In genomic region chr3:55213785-55214184, GRCm38 (mm10) we compare ENCODE assay signal across 16 mouse cellular contexts. TPM values are rescaled to one million over a fixed set of nuclear protein-coding genes. Genes with fewer than 3 reads are reported as not detected.
A peak's percentile ranks its signal among the peaks of the same experiment; 100 is the strongest.
DNase-seq lines count a peak whose midpoint lies in the region; ATAC-seq and TF ChIP-seq lines count a peak whose summit lies in the region.
"Had no signal": no experiment of that assay in that cellular context is flagged by ENCODE, and none has a peak within 500 bp of the region (broad histone marks: within the 10 kb centered on the region; RNA-seq: fewer than 3 reads in every experiment).

No protein-coding gene starts in this region.

- H3K27ac ChIP-seq in forebrain, embryonic 12.5 days: 0 out of 2 replicates have a peak overlapping the region, but pooled peaks have one; percentile 11
- H3K27ac ChIP-seq in forebrain, embryonic 11.5 days (ENCODE audit: low read depth, low read length): no peak overlapping the region
- peak overlapping the region; percentile 66; the same call in 1 of the 2 replicates for H3K27ac ChIP-seq in hindbrain, embryonic 13.5 days
- no peak overlapping the region for H3K27ac ChIP-seq in hindbrain, postnatal 0 days
- peak overlapping the region; percentile 96 for H3K27ac ChIP-seq in embryonic fibroblast, embryonic 13.5 days (ENCODE audit: insufficient read depth, low read length)
- H3K27ac ChIP-seq: layer of hippocampus, adult 2 months; liver, embryonic 15.5 days; macrophage had no signal

- no peak overlapping the region for H3K9ac ChIP-seq in forebrain, embryonic 12.5 days
- no peak overlapping the region for H3K9ac ChIP-seq in forebrain, embryonic 11.5 days (ENCODE audit: low read length)
- H3K9ac ChIP-seq in hindbrain, embryonic 13.5 days: no peak overlapping the region
- H3K9ac ChIP-seq in hindbrain, postnatal 0 days (replicated peaks; ENCODE audit: low read length): no peak overlapping the region
- H3K9ac ChIP-seq: liver, embryonic 15.5 days had no signal

- DNase-seq in forebrain, embryonic 11.5 days (ENCODE audit: low spot score): no peak
- no peak for DNase-seq in hindbrain, postnatal 0 days (ENCODE audit: low spot score)
- DNase-seq in 3T3-L1 (ENCODE audit: low read depth, low spot score): peak; percentile 78
- DNase-seq in urinary bladder, postnatal 10 days (ENCODE audit: low spot score): no peak
- DNase-seq: cerebellum, adult 18-20 months; kidney, adult 11 months had no signal

- TF ChIP-seq CTCF in hindbrain, postnatal 0 days (IDR thresholded peaks at IDR 0.05; ENCODE audit: low read depth): no peak
- TF ChIP-seq CTCF in embryonic fibroblast, embryonic 13.5 days (IDR thresholded peaks at IDR 0.05; ENCODE audit: borderline replicate concordance, insufficient read depth, low read length): no peak

- H3K36me3 ChIP-seq in forebrain, embryonic 12.5 days (replicated peaks): no peaks in the 10 kb centered on the region
- no peaks in the 10 kb centered on the region for H3K36me3 ChIP-seq in forebrain, embryonic 11.5 days (ENCODE audit: control insufficient read depth, insufficient read depth, low read length)
- H3K36me3 ChIP-seq in hindbrain, embryonic 13.5 days: no peaks in the 10 kb centered on the region
- no peaks in the 10 kb centered on the region for H3K36me3 ChIP-seq in hindbrain, postnatal 0 days (ENCODE audit: insufficient read depth, low read length)
- H3K36me3 ChIP-seq: G1E; liver, embryonic 15.5 days had no signal

- no peak overlapping the region for H3K4me3 ChIP-seq in forebrain, embryonic 12.5 days (replicated peaks)
- no peak overlapping the region for H3K4me3 ChIP-seq in forebrain, embryonic 11.5 days (ENCODE audit: low read depth, low read length)
- H3K4me3 ChIP-seq in hindbrain, embryonic 13.5 days: no peak overlapping the region
- H3K4me3 ChIP-seq in hindbrain, postnatal 0 days (ENCODE audit: low read length): no peak overlapping the region
- H3K4me3 ChIP-seq in embryonic fibroblast, embryonic 13.5 days (ENCODE audit: insufficient read depth, low read length): no peak overlapping the region
- H3K4me3 ChIP-seq: layer of hippocampus, adult 2 months; liver, embryonic 15.5 days had no signal

- no peaks in the 10 kb centered on the region for H3K27me3 ChIP-seq in forebrain, embryonic 12.5 days
- H3K27me3 ChIP-seq in forebrain, embryonic 11.5 days (ENCODE audit: control insufficient read depth, insufficient read depth, low read length): no peaks in the 10 kb centered on the region
- no peaks in the 10 kb centered on the region for H3K27me3 ChIP-seq in hindbrain, embryonic 13.5 days
- no peaks in the 10 kb centered on the region for H3K27me3 ChIP-seq in hindbrain, postnatal 0 days (ENCODE audit: insufficient read depth, low read length)
- H3K27me3 ChIP-seq: liver, embryonic 15.5 days had no signal

- no peaks in the 10 kb centered on the region for H3K9me3 ChIP-seq in forebrain, embryonic 12.5 days
- no peaks in the 10 kb centered on the region for H3K9me3 ChIP-seq in forebrain, embryonic 11.5 days (ENCODE audit: control insufficient read depth, low read length)
- H3K9me3 ChIP-seq in hindbrain, embryonic 13.5 days: no peaks in the 10 kb centered on the region
- no peaks in the 10 kb centered on the region for H3K9me3 ChIP-seq in hindbrain, postnatal 0 days (ENCODE audit: low read length)
- H3K9me3 ChIP-seq: liver, embryonic 15.5 days had no signal

- WGBS in forebrain, embryonic 12.5 days: 62% methylated on average over 4 of the region's 4 CpGs
- WGBS in forebrain, embryonic 11.5 days: 62% methylated on average over 4 of the region's 4 CpGs
- 64% methylated on average over 4 of the region's 4 CpGs for WGBS in hindbrain, embryonic 13.5 days
- WGBS in hindbrain, postnatal 0 days: 37% methylated on average over 4 of the region's 4 CpGs

- H3K4me2 ChIP-seq in forebrain, embryonic 12.5 days: no peak overlapping the region
- H3K4me2 ChIP-seq in forebrain, embryonic 11.5 days (ENCODE audit: low read depth, low read length, severe bottlenecking): no peak overlapping the region
- H3K4me2 ChIP-seq in hindbrain, embryonic 13.5 days: no peak overlapping the region
- H3K4me2 ChIP-seq in hindbrain, postnatal 0 days (ENCODE audit: low read depth, low read length): no peak overlapping the region
- H3K4me2 ChIP-seq: liver, embryonic 15.5 days had no signal

- peaks cover 11% of the 10 kb centered on the region for H3K4me1 ChIP-seq in forebrain, embryonic 12.5 days
- no peaks in the 10 kb centered on the region for H3K4me1 ChIP-seq in forebrain, embryonic 11.5 days (replicated peaks; ENCODE audit: control insufficient read depth, insufficient read depth, low read length)
- H3K4me1 ChIP-seq in hindbrain, embryonic 13.5 days (replicated peaks): peaks cover 12% of the 10 kb centered on the region
- H3K4me1 ChIP-seq in hindbrain, postnatal 0 days (ENCODE audit: insufficient read depth, low read length): peaks cover 7% of the 10 kb centered on the region; the same call in 1 of the 2 replicates
- H3K4me1 ChIP-seq in embryonic fibroblast, embryonic 13.5 days (ENCODE audit: control insufficient read depth, insufficient read depth, low read length): peaks cover 10% of the 10 kb centered on the region; the same call in 1 of the 2 replicates
- H3K4me1 ChIP-seq: liver, embryonic 15.5 days had no signal

- no peak for TF ChIP-seq POLR2A in embryonic fibroblast, embryonic 13.5 days (IDR thresholded peaks at IDR 0.05; ENCODE audit: low read depth, low read length)

- ATAC-seq in forebrain, embryonic 12.5 days (ENCODE audit: low FRiP score): no peak
- no peak for ATAC-seq in forebrain, embryonic 11.5 days (replicated peaks; ENCODE audit: low FRiP score)
- no peak for ATAC-seq in hindbrain, embryonic 13.5 days (ENCODE audit: low FRiP score)
- ATAC-seq in hindbrain, postnatal 0 days: no peak
- ATAC-seq in granulocyte monocyte progenitor cell, adult 5-6 weeks (replicated peaks; ENCODE audit: poor library complexity, severe bottlenecking): no peak

RNA-seq across cellular contexts. Expression of gene Dclk1, which starts 28.4 kb away (rescaled TPM):
- polyA plus RNA-seq in forebrain, embryonic 12.5 days (2016; fragmentation: Nextera tagmentation; extraction: Ambion mirVana): 148 and 156 TPM in 2 replicates
- 77.5 and 83.3 TPM in 2 replicates for polyA plus RNA-seq in forebrain, embryonic 11.5 days (2014; fragmentation: Nextera tagmentation; extraction: Ambion mirVana)
- polyA plus RNA-seq in hindbrain, embryonic 13.5 days (2015; fragmentation: Nextera tagmentation; extraction: Ambion mirVana): 236 and 257 TPM in 2 replicates
- 213 and 250 TPM in 2 replicates for total RNA-seq in hindbrain, postnatal 0 days (2014; rRNA removed)
- 196 and 214 TPM in 2 replicates for polyA plus RNA-seq in hindbrain, postnatal 0 days (2015; fragmentation: Nextera tagmentation; extraction: Ambion mirVana)
- 39.1 and 89.6 TPM in 2 replicates for polyA plus RNA-seq in embryonic fibroblast, embryonic 13.5 days (2011; ENCODE audit: insufficient read length, low read depth, missing spikeins)
- not detected in 2 replicates for total RNA-seq in granulocyte monocyte progenitor cell, adult 5-6 weeks (2014; fragmentation: Nextera tagmentation)
- not detected in 2 replicates for total RNA-seq in granulocyte monocyte progenitor cell, adult 5-6 weeks (2017)
- polyA plus RNA-seq: G1E had no signal

RNA-seq across cellular contexts. Expression of gene Sohlh2, which starts 32.0 kb away (rescaled TPM):
- polyA plus RNA-seq in forebrain, embryonic 12.5 days (2016; fragmentation: Nextera tagmentation; extraction: Ambion mirVana): not detected in 2 replicates
- 0.11 TPM in 1 of 2 replicates, not detected in the other for polyA plus RNA-seq in forebrain, embryonic 11.5 days (2014; fragmentation: Nextera tagmentation; extraction: Ambion mirVana)
- not detected in 2 replicates for polyA plus RNA-seq in hindbrain, embryonic 13.5 days (2015; fragmentation: Nextera tagmentation; extraction: Ambion mirVana)
- not detected in 2 replicates for total RNA-seq in hindbrain, postnatal 0 days (2014; rRNA removed)
- polyA plus RNA-seq in hindbrain, postnatal 0 days (2015; fragmentation: Nextera tagmentation; extraction: Ambion mirVana): 0.08 TPM in 2 replicates
- polyA plus RNA-seq in embryonic fibroblast, embryonic 13.5 days (2011; ENCODE audit: insufficient read length, low read depth, missing spikeins): 0.21 TPM in 1 of 2 replicates, not detected in the other
- total RNA-seq in granulocyte monocyte progenitor cell, adult 5-6 weeks (2014; fragmentation: Nextera tagmentation): not detected in 2 replicates
- total RNA-seq in granulocyte monocyte progenitor cell, adult 5-6 weeks (2017): not detected in 2 replicates
- total RNA-seq: G1E; layer of hippocampus, adult 2 months had no signal
- polyA plus RNA-seq: G1E; heart, embryonic 14.5 days; liver, embryonic 15.5 days; macrophage; stomach, embryonic 14.5 days had no signal

Comparison
In these comparisons a context has a peak if more than half of its experiments do, and no peak if none do; other contexts are left out.
1. H3K27ac ChIP-seq: peak in forebrain, embryonic 12.5 days (single experiment), hindbrain, embryonic 13.5 days (single experiment) and embryonic fibroblast, embryonic 13.5 days (single experiment); none in forebrain, embryonic 11.5 days (single experiment) and hindbrain, postnatal 0 days (single experiment).